Mouse (Mus musculus) bone marrow, adult 2 months (tissue): Measurements from ENCODE around the gene Hist1h3d.

ENCODE experiments used
- CTCF ChIP-seq: fragments of 200-500 bp; IDR thresholded peaks from 2 replicates; pipeline ENCODE4 v1.5.1; 2011; ENCODE audit warnings: low read length, control low read depth; ENCODE audit not compliant: control insufficient read depth, insufficient read depth
- POLR2A ChIP-seq: fragments of 200-500 bp; IDR thresholded peaks from 2 replicates; pipeline ENCODE4 v1.6.1; 2011; ENCODE audit warnings: low read depth, mild to moderate bottlenecking, control low read depth, low read length, borderline replicate concordance; ENCODE audit not compliant: control insufficient read depth

- TF ChIP-seq POLR2A (no peak), CTCF (peak; percentile 66)
Measured at GRCm38 (mm10) chr13:23597957-23598356, 22.4 kb downstream of the Hist1h3d start.
